Mouse (Mus musculus) mouse trophoblast stem cell (cell line): ENCODE results near the gene Trim28.

Experiments
- in situ Hi-C, 2 experiments: fragments of 300-500 bp; cut with MseI, MboI; formaldehyde crosslinking; loops; 2 replicates in 1 of 2; 3 replicates in 1 of 2; pipeline ENCODE4 v1.15.1; 2025

Gene Trim28

DNA sequence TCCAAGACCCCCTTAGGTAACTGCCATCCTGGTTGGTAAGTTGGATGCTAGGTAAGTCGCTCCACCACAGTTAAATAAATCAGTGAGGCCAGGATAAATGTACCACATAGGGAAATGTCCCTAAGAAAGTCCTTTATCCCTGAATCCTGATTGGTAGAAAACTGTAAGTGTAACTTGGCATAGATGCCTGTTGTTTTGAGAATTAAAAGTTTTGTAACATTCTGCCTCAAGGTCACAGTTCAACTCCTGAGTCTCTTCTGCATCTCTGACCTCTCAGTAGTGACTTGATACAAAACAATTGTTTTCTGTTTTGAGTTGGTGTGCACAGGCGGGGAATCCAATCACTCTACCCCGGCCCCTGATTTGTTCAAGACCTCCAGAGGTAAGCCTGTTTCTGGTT is at the start of gene Trim28:
Trim28 (plus strand) TSS at position 264 of the 400 bp plus-strand sequence.
- in situ Hi-C loops = no loop called here

DNA sequence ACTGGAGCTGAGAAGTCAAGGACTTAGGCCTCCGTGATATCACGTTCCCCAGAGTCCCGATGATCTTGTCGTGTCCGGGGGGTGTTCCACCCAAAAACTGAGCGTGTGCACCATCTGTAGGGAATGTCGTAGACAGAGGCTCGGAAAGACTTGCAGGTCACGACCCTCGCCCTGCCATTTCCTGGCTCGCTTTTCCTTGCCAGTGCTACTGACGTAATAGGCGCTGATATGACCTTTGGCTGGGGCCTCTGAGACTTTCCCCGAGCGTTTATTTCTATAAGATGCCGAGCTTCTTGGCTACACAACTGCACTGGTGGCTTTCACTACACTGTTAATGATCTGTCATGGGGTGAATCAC is 49.1 kb upstream of the Trim28 start:
- in situ Hi-C loops = no loop called here

DNA sequence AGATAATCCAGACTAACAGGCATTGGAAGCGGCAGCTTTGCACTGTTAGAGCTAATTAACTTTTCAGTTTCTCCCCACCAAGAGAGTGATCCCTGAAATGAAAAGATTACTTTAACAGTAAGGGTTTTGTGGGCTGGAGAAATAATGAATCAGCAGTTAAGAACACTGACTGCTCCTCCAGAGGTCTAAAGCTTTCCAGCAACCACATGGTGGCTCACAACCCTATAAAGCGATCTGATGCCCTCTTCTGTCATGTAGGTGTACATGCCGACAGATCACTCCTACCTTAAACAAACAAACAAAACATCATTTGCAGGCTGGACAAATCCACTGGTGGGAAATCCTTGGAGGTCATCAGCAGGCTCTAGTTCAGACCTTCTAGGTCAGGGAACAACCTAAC is 44.0 kb upstream of the Trim28 start:
- in situ Hi-C loops = no loop called here

DNA sequence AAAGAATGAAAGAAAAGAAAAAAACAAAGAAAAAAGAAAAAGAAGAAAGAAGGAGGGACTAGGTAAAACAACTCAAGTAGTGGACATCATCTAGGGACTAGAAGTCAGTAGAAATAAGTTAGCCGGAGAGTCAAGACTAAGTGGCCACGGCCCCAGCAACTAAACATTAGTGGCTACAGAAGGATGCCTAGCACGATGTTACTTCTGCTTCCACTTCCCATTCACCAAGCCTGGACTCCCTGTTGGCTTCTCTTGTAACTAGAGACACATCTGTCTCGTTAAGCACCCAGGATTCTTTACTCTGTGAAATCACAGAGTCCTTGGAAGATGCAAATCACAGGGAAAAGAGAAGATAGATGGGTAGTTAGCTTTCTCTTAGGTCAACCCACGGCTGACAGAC is 41.4 kb upstream of the Trim28 start:
- in situ Hi-C loops = no loop called here

DNA sequence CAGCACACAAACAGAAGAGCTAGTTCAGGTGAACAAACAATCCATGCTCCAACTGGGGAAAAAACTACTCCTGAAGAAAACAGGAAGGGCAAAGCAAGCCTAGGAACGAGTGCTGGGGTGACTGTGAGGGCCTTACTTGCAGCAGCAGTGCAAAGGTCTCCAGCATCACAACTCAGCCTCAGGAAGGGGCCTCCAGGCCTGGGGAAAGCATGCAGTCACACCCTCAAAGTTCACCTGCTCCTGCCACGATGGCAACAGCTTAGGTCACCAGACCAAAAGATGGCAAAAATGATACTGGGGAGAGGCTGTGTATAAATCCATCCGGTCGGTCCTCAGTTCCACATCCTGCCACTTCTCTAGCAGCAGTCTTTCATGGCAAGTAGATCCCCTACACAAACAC is 40.0 kb upstream of the Trim28 start:
- in situ Hi-C loops = no loop called here

DNA sequence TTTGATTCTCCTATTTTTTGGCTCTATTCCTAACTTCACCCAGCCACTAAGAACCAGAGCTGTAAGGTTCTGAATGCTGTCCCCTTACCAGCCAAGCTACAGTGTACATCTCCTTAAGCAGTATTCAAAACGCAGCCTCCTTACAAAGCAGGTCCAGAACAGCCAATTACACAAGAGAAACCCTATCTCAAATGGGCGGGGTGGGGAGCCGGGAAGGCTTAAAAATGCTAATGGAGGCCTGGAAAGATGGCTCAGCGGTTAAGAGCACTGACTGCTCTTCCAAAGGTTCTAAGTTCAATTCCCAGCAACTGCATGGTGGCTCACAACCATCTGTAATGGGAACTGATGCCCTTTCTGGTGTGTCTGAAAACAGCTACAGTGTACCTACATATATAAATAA is 39.2 kb upstream of the Trim28 start:
- in situ Hi-C loops = no loop called here

DNA sequence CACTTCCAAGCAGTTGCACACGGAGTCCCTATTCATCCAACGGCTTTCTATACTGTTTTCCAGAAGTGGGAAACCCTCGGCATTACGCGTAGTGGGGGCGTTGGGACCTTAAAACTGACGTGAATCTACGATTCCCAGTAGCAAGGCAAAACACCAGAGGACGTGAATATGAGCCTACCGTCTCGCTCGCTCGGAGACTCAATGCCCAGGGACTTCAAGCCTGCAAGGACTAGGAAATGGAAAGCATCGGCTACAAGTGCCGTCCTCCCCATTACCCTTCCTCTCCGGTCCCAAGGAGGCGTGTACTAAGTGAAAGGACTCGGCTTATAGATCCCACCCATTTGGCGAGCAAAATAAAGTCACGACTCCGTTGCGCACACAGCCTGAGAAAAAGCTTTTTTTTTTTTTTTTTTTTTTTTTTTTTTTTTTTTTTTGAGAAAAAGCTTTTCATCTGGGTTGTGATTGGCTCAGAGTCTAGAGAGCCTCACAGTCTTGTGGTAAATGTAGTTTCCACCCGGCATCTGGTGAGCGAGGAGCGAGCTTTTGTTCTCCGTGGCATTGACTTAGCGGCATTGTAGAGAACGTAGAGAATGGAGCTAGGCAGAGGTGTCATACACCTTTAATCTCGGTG is 37.3 kb upstream of the Trim28 start:
- in situ Hi-C loops = no loop called here

DNA sequence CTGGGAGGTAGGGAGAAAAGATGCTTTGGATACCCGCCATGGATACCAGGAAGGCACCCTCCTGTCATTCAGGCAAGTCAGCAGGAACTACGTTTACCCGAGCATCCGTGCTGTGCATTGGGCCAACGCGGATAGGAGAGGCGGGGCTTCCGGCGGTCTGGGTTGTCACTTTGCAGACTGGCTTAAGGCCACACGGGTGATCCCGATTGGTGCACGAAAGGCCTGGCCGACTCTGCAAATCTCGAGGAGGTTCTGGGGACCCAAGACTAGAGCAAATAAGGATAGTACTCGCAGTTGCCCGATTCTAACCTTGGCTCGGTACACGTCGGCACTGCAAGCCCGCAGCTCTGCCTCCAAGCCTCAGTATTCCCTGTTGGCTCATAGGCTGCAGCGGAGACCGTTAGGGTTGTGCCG is 33.2 kb upstream of the Trim28 start, which contains the start of gene Zfp324:
Zfp324 (plus strand) TSS at position 161 of the 414 bp plus-strand sequence.
- in situ Hi-C loops = no loop called here

DNA sequence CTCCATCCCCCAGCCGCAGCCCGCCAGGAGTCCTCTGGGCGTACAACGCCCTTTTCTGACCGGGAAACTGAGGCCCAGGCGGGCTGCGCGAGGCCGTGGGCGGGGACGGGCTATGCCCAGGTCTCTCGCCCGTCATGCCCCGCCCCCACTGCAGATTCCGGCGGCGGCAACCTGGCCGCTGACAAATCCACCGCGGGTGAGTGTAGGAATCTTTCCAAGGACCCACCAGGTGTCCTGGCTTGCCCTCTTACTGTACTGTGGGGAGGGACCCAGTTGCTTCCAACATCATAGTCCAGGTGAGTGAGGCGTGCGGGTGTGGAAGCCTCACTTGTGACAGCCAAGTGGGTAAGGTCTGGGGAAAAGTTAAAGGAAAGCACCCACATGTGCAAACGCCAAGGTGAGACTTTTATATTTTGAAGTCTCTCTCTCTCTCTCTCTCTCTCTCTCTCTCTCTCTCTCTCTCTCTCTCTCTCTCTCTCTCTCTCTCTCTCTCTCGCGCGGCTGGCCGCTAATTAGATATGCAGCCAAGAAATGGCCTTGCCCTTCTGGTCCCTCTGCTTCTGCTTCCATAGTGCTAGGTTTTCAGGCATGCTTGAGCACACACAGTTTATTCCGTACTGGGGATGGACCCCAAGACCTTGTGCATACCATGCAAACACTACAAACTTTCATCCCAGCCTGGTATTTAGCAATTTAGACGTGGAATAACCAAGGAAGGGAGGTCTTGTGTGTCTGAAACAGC is 32.6 kb upstream of the Trim28 start:
- in situ Hi-C loops = no loop called here

DNA sequence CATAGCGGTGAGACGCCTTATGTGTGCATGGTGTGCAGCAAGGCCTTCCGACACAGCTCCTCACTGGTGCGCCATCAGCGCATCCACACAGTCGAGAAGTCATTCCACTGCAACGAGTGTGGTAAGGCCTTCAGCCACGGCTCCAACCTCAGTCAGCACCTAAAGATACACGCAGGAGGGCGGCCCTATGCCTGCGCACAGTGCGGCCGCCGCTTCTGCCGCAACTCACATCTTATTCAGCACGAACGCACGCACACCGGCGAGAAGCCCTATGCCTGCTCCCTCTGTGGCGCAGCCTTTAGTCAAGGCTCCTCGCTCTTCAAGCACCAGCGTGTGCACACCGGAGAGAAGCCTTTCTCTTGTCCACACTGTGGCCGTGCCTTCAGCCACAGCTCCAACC is 28.0 kb upstream of the Trim28 start:
- in situ Hi-C loops = no loop called here

DNA sequence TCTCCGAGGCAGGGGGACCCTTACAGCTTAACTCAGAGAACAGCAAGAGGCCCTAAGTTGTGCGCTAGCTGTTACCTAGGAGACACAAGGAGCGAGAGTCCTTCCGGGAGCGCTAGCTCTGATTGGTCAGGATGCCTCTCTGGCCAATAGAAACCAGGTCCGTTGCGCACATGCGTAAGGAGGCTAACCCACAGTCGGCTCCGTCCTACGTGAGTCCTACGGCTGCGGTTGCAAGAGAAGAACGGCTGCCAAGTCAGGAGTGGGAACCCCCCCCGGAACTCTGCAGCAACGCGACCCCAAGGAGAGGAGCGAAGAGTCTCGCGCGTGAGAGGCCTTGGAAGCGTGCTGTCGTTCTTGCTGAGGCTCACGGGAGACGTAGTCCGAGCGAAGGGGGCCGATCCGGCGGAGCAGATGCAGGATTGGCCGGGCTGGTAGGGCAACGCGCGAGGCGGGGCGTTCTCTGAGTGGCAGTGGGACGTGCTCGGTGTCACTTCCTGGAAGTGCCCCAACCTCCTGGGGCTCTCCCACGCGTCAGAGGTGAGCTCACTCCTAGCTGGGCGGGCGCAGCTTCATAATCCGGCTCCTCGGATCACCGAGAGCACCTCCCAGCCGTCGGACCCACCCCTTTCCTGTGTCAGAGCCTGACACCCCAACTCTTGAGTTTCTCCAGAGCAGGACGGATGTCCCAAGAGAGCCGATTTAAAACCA is 21.1 kb upstream of the Trim28 start, which contains the start of gene Zfp446:
Zfp446 (plus strand) TSS at position 167 of the 708 bp plus-strand sequence.
- in situ Hi-C loops = no loop called here

DNA sequence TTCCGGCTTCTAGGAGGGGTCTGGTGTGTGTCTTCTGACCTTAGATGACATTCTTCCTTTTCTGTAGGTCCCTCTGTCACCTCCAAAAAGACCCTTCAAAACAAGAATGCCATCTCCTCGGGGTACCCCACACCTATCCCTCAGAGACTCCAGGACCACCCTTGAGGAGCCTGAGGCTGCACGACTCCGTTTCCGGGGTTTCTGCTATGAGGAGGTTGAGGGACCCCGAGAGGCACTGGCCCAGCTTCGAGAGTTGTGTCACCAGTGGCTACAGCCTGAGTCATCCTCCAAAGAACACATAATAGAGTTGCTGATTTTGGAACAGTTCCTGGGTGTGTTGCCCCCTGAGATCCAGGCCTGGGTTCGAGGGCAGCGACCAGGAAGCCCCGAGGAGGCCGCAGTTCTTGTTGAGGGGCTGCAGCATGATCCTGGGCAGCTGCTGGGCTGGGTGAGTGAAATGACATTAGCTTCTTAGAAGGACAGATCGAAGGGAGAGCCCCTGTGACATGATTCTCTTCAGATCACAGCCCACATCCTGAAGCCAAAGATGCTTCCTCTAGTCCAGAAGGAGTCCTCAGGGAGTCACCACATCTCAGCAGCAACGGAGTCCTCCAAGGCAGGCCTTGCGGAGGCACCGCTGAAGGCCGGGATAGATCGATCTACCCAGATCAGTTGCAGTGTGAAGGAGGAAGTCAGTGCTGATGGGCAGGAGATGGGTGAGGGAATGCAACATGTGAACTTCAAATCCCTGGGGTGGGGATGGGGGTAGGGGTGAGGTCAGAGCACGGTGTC is 19.8 kb upstream of the Trim28 start:
- in situ Hi-C loops = no loop called here

DNA sequence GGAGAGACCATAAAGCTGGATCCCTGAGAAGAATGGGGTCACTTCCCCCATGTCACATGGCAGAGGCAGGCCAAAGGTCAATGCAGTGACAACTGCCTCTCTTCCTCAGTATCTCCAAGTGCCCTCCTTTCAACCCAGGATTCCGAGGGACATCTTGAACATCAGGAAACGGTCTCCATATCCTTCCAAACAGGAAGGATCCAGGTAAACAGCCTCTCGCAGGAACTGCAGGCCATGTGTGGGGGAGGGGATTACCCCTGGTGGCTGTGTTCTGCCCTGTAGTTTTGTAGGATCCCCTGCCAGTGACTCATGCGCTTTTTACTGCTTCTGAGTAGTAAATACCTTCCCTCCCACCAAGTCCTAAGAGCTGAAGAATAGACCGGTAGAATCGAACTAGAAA is 19.1 kb upstream of the Trim28 start:
- in situ Hi-C loops = no loop called here

DNA sequence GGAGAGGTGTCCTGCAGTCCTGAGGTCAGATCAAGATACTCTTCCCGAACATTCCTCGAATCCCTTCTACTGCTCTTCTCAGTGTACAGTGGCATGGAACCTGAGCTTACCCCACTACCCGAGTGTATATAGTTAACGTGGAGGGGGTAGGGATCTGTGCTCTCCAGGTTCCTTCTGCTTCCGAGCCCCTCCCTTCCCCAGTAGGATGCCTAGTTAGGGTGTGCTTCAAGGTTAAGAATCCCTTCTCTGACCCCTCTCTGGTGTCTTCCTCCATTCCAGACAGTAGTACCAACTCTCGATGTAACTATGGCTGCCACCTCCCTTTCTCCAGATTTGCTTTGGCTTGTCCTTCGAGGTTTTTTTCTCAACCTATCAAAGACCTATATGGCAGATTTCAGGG is 18.6 kb upstream of the Trim28 start:
- in situ Hi-C loops = no loop called here

DNA sequence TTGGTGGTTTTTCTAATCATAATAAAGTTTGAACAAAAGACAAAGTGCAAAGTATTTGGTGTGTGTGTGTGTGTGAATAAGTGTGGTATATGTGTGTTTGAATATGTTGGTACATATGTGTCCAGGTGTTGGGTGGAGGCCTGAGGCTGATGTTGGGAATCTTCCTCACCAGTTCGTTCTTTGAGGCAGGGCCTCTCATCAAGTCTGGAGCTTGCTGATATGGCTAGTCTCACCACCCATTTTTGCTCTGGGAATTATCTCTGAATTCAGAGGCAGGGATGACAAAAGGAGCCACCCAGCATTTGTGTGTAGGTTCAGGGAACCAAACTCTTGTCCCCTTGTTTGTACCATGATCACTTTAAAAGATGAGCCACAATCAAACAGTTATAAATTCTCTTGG is 13.2 kb upstream of the Trim28 start:
- in situ Hi-C loops = no loop called here

DNA sequence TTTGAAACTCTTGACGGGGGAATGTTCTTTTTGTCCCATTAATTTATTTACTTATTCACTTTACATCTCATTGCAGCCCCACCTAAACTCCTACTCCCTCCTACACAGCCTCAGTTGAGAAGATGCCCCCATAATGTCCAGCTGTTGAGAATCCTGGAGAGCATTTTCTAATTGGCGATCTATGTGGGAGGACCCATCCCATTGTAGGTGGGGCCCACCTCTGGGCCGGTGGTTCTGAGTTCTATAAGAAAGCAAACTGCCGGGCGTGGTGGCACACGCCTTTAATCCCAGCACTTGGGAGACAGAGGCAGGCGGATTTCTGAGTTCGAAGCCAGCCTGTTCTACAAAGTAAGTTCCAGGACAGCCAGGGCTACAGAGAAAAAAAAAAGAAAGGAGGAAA is 12.0 kb upstream of the Trim28 start:
- in situ Hi-C loops = no loop called here

DNA sequence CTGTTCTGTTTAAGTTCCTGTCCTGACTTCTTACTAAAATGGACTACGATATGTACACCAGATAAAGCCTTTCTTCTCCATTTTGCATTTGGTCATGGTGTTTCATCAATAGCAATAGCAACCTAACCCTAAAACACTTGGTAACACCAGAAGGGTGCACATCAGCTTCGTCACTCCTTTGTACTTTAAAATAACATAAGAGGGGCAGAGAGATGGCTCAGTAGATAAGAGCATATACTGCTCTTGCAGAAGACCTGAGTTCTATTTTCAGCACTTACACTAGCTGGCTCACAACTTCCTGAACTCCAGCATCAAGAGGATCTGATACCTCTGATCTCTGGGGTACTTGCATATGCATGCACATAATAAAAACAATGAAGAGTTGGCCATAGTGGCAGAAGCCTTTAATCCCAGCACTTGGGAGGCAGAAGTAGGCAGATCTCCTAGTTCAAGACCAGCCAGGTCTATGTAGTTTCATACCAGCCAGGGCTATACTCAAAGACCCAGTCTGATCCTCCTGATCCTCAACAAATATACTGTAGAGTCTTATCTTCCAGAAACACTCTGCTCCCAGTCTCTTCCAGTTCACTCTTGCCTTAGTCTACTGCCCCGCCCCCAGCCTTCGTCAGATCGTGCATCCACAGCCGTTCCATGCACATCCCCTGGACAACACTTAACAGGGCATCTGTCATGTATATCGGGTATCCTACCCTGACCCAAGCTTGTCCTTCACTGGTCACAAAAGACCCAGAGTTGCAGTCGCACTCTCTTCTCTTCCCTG is 11.3 kb upstream of the Trim28 start:
- in situ Hi-C loops = no loop called here

DNA sequence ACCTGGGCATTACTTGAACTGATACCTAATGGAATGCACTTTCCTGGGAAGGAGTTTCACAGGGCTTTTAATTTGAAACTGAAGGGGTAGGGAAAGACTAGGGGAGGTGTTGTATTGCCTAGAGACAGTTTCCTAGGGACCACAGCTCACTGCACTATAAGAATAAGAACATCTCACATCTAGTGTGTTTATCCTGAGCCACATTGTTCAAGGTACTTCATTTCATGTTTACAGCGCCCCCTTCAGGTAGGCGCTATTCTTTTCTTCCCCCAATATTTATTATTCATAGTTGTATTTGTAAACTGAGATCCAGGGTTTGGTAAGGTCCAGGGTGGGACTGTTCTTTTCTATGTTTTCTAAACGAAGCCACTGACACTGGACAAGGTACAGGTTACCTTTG is 6.7 kb upstream of the Trim28 start:
- in situ Hi-C loops = no loop called here

DNA sequence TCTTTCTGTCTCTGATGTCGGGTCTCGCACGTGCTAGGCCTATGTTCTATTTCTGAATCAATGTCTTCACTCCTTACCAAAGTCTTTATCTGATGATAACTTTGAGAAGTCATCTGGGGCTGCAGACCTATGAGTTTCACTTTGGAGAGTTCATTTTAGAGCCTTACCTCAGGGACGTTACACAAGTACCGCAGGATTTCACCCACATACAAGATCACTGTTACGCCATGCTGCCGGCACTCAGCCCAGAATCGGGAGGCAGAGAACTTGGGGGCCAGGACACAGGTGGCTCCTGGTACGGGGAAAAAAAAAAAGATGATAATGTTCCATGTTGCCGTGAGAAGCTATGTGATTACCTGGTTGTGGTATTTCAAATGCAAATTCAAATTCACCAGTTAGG is 5.8 kb upstream of the Trim28 start:
- in situ Hi-C loops = no loop called here

DNA sequence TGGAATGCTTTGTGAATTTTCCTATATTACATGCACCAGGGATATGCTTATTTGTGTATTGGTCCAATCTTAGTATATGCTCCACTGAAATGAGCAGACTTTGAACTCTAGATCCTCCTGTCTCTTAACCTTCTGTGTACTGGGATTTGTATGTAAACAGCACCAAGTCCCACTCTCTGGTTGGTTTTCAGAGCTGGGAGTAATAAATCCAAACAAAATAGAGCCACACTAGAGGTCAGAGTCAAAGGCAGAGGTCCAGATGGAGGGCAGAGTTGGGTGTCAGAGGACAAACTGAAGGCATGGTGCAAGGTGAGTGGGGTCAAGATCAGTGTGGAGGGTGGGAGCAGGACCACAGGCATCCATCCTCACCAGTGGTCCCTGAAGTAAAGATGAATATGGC is 3.1 kb upstream of the Trim28 start:
- in situ Hi-C loops = no loop called here

DNA sequence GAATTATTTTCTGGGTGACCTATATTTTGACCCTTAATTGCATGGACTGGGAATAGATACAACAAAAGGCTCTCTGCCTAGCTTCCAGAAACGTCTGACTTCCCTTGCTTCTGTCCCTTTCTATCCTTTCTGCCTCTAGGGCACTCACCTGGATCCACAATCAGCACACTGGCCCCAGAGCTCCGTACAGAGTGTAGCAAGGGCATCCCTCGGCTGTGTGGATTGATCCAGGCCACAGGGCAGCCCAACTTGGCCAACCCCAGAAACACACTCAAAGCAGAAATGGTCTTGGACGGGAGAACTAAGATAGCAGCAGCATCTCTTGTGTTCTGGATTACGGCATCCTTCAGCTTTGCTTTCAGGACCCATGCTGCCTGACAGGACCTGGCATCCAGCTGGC is 1.7 kb upstream of the Trim28 start:
- in situ Hi-C loops = no loop called here
